Mouse (Mus musculus) cerebellum, postnatal 36 days (tissue): Measurements from ENCODE around the gene Krt16.
"Not testable (repeated sequence)": the region's sequence is repeated elsewhere in the genome, so short reads cannot be mapped to it uniquely, and the experiment has no call there.

Source experiments
- DNase-seq, 2 experiments: peaks; one replicate each; pipeline ENCODE4 v3.0.0; 2021 to 2022; ENCODE audit warnings: mixed read lengths in 2 of 2

The Krt16 gene

GRCm38 (mm10) chr11:100255514-100255913 lies 6.8 kb upstream of the Krt16 start:
- DNase-seq, result no peak

- no peak for DNase-seq
Observed at GRCm38 (mm10) chr11:100254360-100255090, 5.8 kb upstream of the Krt16 start.

- not testable (repeated sequence) for DNase-seq
Observed at GRCm38 (mm10) chr11:100246471-100246870, 2.2 kb downstream of the Krt16 start.

- not testable (repeated sequence) for DNase-seq
Observed at GRCm38 (mm10) chr11:100240272-100240671, 8.4 kb downstream of the Krt16 start.

- DNase-seq, result no peak
Observed at GRCm38 (mm10) chr11:100221741-100222140, 27.0 kb downstream of the Krt16 start.

GRCm38 (mm10) chr11:100219304-100219703 lies 29.4 kb downstream of the Krt16 start:
- DNase-seq, result no peak

- DNase-seq, result no peak
Observed at GRCm38 (mm10) chr11:100208542-100208941, 40.2 kb downstream of the Krt16 start.

GRCm38 (mm10) chr11:100207498-100207897 lies 41.2 kb downstream of the Krt16 start, which contains the start of gene Krt14:
Gene Krt14, minus strand, starts transcription at chr11:100207548.
- DNase-seq, result no peak

- no peak for DNase-seq
Observed at GRCm38 (mm10) chr11:100203448-100203847, 45.3 kb downstream of the Krt16 start.

- DNase-seq, result no peak
Observed at GRCm38 (mm10) chr11:100202906-100203305, 45.8 kb downstream of the Krt16 start.

- DNase-seq, result peak; percentile 8 to 10
Observed at GRCm38 (mm10) chr11:100200104-100200820, 48.4 kb downstream of the Krt16 start.

GRCm38 (mm10) chr11:100198666-100199065 lies 50.0 kb downstream of the Krt16 start:
- no peak for DNase-seq
